Mouse (Mus musculus) heart, embryonic 13.5 days (tissue): ENCODE results near the gene Farp1. TPM values are rescaled to one million over a fixed set of nuclear protein-coding genes. Genes with fewer than 3 reads are reported as not detected.

ENCODE experiments used
- ATAC-seq: fragments of 200-750 bp; cut with Nextera tagmentation; 2 replicates; pipeline ENCODE4 v1.8.0; 2017; ENCODE audit warnings: moderate TSS enrichment; ENCODE audit not compliant: insufficient number of reproducible peaks, low FRiP score, low TSS enrichment; ENCODE audit errors: extremely low read depth
- H3K27ac ChIP-seq: fragments of 300-500 bp; sonication (generic); replicated peaks from 2 replicates; pipeline ENCODE4 v1.5.1; 2015; ENCODE audit warnings: moderate library complexity, mild to moderate bottlenecking, inconsistent platforms
- H3K27me3 ChIP-seq: fragments of 300-500 bp; sonication (generic); replicated peaks from 2 replicates; pipeline ENCODE4 v1.6.1; 2015; ENCODE audit warnings: mild to moderate bottlenecking, inconsistent platforms
- H3K36me3 ChIP-seq: fragments of 300-500 bp; sonication (generic); 2 replicates; pipeline ENCODE4 v1.6.1; 2015; ENCODE audit warnings: mild to moderate bottlenecking, inconsistent platforms
- H3K4me1 ChIP-seq: fragments of 300-500 bp; sonication (generic); 2 replicates; pipeline ENCODE4 v1.6.1; 2015; ENCODE audit warnings: inconsistent platforms
- H3K4me2 ChIP-seq: fragments of 300-500 bp; sonication (generic); 2 replicates; pipeline ENCODE4 v1.6.1; 2015; ENCODE audit warnings: inconsistent platforms, mild to moderate bottlenecking, moderate library complexity
- H3K4me3 ChIP-seq: fragments of 300-500 bp; sonication (generic); 2 replicates; pipeline ENCODE4 v1.5.1; 2015; ENCODE audit warnings: moderate library complexity, mild to moderate bottlenecking, inconsistent platforms
- H3K9ac ChIP-seq: fragments of 300-500 bp; sonication (generic); 2 replicates; pipeline ENCODE4 v1.6.1; 2015; ENCODE audit warnings: inconsistent platforms, mild to moderate bottlenecking, moderate library complexity
- H3K9me3 ChIP-seq: fragments of 300-500 bp; sonication (generic); 2 replicates; pipeline ENCODE4 v1.6.1; 2016; ENCODE audit warnings: inconsistent platforms
- WGBS: fragments of 180-500 bp; shearing (Covaris S2); methylation state at CpG from one replicate; pipeline ENCODE4 v1.1.7; 2015; ENCODE audit warnings: mixed read lengths; 5-methylcytosine and 5-hydroxymethylcytosine counted together
- polyA plus RNA-seq: library from polyadenylated mRNA; unstranded; fragments of >200 nt; fragmentation: Nextera tagmentation; extraction: Ambion mirVana; gene quantifications from 2 replicates; pipeline ENCODE4 v1.2.1, GENCODE M21; 2015

The Farp1 gene
- 15.3 and 17.6 TPM in 2 replicates for polyA plus RNA-seq

DNA sequence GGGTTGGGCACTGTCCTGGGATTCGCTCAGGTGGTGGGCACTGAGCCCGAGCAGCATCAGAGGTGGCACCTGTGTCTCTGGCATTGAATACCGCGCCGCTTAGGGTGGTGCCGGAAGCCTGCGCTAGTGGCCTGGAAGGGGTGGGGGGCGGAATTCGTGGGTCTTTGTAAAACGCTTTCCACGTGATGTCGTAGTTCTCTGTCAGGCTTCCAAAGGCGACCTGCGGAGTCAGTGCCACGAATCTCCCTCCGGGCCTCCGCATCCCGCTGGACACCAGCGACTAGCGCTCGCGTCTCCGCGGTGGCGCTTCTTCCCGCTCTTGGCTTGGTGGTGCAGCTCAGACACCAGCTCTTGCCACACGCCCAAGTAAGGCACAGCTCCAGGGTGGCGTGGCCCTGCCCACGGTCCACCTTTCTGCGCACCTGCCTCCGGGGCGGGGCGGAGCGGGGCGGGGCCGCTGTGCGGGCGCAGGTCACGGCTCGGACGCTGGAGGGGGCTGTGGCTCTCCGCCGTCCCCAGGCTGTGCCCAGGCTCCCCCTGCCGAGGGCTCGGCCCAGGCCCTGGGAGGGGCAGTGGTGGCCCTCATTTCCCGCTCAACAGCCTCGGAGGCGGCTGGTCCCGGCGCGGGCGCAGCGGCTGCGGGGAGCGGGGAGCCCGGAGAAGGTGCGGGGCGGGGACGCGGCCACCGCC, at the start of gene Farp1:
Gene Farp1 (plus strand): TSS at position 228 of the 690 bp plus-strand sequence.
- Histone ChIP-seq H3K9ac (peak within 1 kb of the TSS; percentile 99), H3K9me3 (peaks cover 6% of the 10 kb centered on the region; the same call in 1 of the 2 replicates), H3K27me3 (no peaks in the 10 kb centered on the region), H3K27ac (peak within 1 kb of the TSS; percentile 86), H3K4me1 (peaks cover 46% of the 10 kb centered on the region), H3K4me3 (peak within 1 kb of the TSS; percentile 91), H3K4me2 (peak within 1 kb of the TSS; percentile 97), H3K36me3 (no peaks in the 10 kb centered on the region)
- WGBS, result 2% methylated on average over 56 of the region's 61 CpGs
- ATAC-seq, result peak; percentile 87

DNA sequence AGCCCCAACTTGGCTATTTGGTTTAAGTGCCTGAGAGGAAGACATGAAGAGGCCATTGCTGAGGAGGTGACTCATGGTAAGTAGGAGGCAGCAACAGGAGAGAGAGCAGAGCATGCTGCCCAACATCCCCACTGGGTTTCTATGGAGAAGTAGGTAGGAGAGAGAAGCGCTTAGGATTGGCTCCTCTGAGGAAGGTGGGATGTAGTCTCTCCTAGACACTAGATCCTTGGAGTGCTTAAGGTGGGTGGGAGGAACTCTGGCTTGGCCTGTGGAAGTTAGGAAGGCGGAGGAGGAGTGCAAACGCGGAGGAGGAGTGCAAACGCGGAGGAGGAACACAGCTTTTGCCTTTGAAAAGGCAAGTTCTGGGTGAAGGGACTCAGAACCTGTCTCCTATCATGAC, 45.9 kb upstream of the Farp1 start:
- no peak overlapping the region for H3K4me3 ChIP-seq
- no peak for ATAC-seq
- no peaks in the 10 kb centered on the region for H3K36me3 ChIP-seq
- no peaks in the 10 kb centered on the region for H3K27me3 ChIP-seq
- H3K4me2 ChIP-seq, result no peak overlapping the region
- 0 out of 2 replicates have a peak, but pooled peaks cover 3% of the 10 kb centered on the region for H3K9me3 ChIP-seq
- H3K4me1 ChIP-seq, result no peaks in the 10 kb centered on the region
- H3K27ac ChIP-seq, result no peak overlapping the region
- H3K9ac ChIP-seq, result no peak overlapping the region
- 59% methylated on average over 6 of the region's 6 CpGs for WGBS

DNA sequence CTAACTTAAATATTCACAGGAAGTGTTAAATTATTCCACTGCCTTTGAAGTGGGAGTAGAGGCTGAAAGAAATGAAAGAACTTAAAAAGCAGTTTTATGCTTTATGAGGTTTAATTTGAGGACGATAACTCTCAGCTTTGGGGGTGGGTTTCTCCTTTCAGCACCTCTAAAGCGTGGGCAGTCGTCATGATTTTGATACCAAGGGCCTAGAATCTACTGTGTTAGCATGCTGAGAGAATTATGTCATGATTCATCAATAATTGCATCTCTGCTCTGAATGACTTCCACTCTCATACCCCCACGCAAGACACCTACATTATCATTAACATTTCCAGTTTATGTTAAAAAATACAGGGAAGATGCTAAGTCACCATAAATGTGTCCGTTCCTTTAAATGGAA, 37.3 kb upstream of the Farp1 start:
- no peaks in the 10 kb centered on the region for H3K27me3 ChIP-seq
- H3K9ac ChIP-seq, result no peak overlapping the region
- no peak overlapping the region for H3K27ac ChIP-seq
- H3K9me3 ChIP-seq, result no peaks in the 10 kb centered on the region
- WGBS, result 73% methylated on average over 5 of the region's 5 CpGs
- no peak overlapping the region for H3K4me3 ChIP-seq
- H3K4me2 ChIP-seq, result no peak overlapping the region
- ATAC-seq, result no peak
- H3K36me3 ChIP-seq, result no peaks in the 10 kb centered on the region
- H3K4me1 ChIP-seq, result no peaks in the 10 kb centered on the region

DNA sequence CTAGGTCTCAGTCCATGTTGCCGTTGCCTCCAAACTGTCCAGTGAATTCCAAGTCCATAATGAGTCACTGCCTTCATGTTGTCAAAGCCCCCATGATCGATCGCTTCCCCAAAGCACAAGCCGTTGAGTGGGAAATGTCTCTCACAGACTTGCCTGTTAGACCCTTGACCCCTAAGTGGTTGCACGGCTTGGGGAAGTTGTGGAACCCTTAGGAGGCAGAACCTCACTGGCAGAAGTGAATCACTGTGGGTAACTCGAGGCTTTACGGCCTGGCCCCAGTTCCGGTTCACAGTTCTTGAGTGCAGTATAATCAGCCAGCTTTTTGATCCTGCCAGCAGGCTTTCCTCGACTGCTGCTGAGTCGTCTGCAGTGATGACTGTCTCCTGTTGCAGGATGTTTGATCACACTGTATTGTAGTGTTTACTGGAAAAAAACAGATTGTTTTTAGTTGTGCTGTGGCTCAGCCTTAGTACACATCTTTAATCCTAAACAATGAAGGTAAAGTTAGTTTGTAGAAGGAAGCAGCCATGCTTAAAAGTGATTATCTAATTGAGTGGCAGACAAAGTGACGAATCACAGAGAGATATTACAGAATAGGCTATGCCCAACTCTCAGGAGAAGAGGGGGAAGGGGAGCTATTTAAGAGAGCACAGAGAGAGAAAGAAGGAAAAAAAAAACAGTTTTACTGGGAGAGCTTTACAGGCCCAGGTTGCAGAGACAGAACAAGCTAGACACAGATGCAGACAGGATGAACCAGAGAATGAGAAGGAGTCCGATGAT, 34.2 kb upstream of the Farp1 start:
- Histone ChIP-seq H3K4me2 (no peak overlapping the region), H3K9me3 (no peaks in the 10 kb centered on the region), H3K27me3 (no peaks in the 10 kb centered on the region), H3K4me1 (no peaks in the 10 kb centered on the region), H3K4me3 (no peak overlapping the region), H3K36me3 (no peaks in the 10 kb centered on the region), H3K27ac (no peak overlapping the region), H3K9ac (no peak overlapping the region)
- 43% methylated on average over 12 of the region's 12 CpGs for WGBS
- no peak for ATAC-seq

DNA sequence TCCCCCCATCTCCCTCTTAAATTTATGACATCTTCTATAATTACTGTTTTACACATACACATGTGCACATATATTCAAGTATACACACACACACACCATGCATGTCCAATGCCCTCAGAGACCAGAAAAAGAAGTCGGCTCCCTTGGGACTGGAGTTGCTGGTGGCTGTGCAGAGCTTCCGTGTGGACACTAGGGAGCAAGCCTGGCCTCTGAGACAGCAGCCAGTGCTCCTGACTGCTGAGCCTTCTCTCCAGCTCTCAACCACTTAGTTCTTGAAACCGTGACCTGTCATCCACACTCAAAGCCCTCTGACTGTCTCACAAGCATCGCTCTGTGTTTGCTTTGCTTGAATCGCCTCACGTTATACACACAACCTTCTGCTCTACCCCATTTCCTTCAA, 29.4 kb upstream of the Farp1 start:
- H3K27ac ChIP-seq, result no peak overlapping the region
- 76% methylated on average over 6 of the region's 6 CpGs for WGBS
- no peak overlapping the region for H3K4me3 ChIP-seq
- no peaks in the 10 kb centered on the region for H3K27me3 ChIP-seq
- no peak overlapping the region for H3K4me2 ChIP-seq
- H3K9ac ChIP-seq, result no peak overlapping the region
- ATAC-seq, result no peak
- H3K9me3 ChIP-seq, result no peaks in the 10 kb centered on the region
- H3K36me3 ChIP-seq, result no peaks in the 10 kb centered on the region
- H3K4me1 ChIP-seq, result no peaks in the 10 kb centered on the region

DNA sequence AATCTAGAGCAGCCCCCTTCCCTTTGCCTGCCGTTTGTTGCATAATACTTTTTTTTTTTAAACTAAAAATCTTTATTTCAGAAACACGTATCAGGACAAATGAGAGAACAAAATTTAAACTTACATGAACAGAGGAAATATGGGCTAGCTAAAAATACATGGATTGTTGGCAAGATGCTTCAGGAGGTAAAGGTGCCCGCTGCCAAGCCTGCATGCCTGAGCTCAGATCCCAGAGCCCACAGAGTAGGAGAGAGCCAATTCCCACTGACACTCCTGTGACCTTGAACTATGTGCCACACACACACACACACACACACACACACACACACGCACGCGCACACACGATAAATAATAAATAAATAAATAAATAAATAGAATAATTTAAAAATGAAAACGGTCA, 29.0 kb upstream of the Farp1 start:
- no peaks in the 10 kb centered on the region for H3K36me3 ChIP-seq
- H3K9ac ChIP-seq, result no peak overlapping the region
- no peak overlapping the region for H3K4me3 ChIP-seq
- H3K9me3 ChIP-seq, result no peaks in the 10 kb centered on the region
- no peak overlapping the region for H3K27ac ChIP-seq
- H3K4me2 ChIP-seq, result no peak overlapping the region
- no peaks in the 10 kb centered on the region for H3K27me3 ChIP-seq
- no peaks in the 10 kb centered on the region for H3K4me1 ChIP-seq
- 89% methylated on average over 8 of the region's 8 CpGs for WGBS
- no peak for ATAC-seq

DNA sequence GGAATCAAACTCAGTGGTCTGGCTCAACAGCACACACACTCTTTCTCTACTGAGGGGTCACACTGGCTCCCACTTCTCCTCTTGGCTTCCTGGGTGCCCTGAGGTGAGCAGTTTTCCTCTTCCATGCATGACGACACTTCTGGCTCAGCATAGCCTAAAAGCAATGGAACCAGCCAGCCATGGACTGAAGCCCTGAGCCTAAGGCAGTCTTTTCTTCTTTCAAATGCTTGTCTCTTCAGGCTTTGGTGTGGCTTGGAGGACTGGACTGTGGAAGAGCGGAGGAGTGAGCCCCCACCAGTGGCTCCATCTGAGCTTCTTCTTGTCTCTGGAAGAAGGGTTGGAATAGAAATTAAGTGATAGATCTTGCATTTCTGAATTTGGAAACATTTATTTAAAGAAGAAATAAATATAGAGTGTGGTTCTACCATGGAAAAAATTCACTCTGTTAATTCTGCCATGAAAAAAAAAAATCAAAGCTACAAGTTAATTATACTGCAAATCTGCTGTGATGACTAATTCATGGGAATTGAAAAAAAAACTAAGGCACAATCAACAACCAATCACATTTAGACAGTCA, 19.8 kb upstream of the Farp1 start:
- Histone ChIP-seq H3K4me3 (no peak overlapping the region), H3K27me3 (no peaks in the 10 kb centered on the region), H3K9me3 (peaks cover 9% of the 10 kb centered on the region; the same call in 1 of the 2 replicates), H3K4me2 (no peak overlapping the region), H3K4me1 (no peaks in the 10 kb centered on the region), H3K9ac (no peak overlapping the region), H3K27ac (no peak overlapping the region), H3K36me3 (no peaks in the 10 kb centered on the region)
- no peak for ATAC-seq
- WGBS, result 80% methylated on average over 2 of the region's 2 CpGs

DNA sequence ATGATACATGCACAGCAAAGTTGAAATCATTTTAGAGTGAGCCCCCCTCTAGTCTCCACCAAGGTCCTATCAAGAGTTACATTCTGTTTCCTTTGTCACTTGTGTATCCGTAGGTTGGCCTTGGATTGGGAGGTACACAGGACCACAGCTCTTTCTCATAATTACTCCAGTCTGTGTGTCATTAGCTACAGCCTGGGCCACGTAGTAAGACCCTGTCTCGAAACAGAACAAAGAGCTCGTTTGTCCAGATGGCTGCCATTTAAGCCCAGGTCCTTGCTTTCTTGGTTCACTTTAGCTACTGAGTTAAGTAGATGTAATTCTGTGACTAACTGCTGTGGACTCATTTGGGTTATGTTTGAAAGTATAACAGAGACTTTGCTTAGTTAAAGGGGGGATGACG, 12.6 kb upstream of the Farp1 start:
- no peak overlapping the region for H3K4me3 ChIP-seq
- H3K36me3 ChIP-seq, result no peaks in the 10 kb centered on the region
- H3K27ac ChIP-seq, result no peak overlapping the region
- H3K4me2 ChIP-seq, result no peak overlapping the region
- H3K9ac ChIP-seq, result no peak overlapping the region
- H3K4me1 ChIP-seq, result peaks cover 12% of the 10 kb centered on the region
- H3K27me3 ChIP-seq, result no peaks in the 10 kb centered on the region
- 84% methylated on average over 5 of the region's 5 CpGs for WGBS
- ATAC-seq, result no peak
- peaks cover 5% of the 10 kb centered on the region; the same call in 1 of the 2 replicates for H3K9me3 ChIP-seq

DNA sequence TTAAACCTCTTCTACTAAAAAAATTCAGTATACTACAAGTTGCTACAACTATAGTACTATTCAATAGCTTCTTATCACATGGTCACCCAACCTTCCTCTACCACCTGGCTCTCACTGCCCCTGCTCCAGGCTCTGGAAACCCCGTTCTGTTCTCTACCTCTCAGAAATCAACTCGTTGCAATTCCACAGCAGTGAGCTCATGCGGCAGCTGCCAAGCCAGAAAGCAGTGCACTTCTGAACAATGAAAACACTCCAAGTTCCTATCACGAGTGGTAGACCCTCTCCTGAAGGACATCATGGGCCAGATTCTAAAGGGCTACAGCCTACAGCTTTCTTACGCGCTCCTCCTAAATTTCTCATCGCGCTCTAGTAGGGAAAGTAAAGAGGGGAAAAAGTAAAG, 9.6 kb upstream of the Farp1 start:
- no peaks in the 10 kb centered on the region for H3K36me3 ChIP-seq
- no peak for ATAC-seq
- H3K9me3 ChIP-seq, result 0 out of 2 replicates have a peak, but pooled peaks cover 7% of the 10 kb centered on the region
- H3K4me2 ChIP-seq, result no peak overlapping the region
- H3K4me3 ChIP-seq, result no peak overlapping the region
- H3K27ac ChIP-seq, result peak overlapping the region; percentile 43
- 53% methylated on average over 8 of the region's 8 CpGs for WGBS
- 0 out of 2 replicates have a peak overlapping the region, but pooled peaks have one; percentile 2 for H3K9ac ChIP-seq
- no peaks in the 10 kb centered on the region for H3K27me3 ChIP-seq
- H3K4me1 ChIP-seq, result peaks cover 12% of the 10 kb centered on the region

DNA sequence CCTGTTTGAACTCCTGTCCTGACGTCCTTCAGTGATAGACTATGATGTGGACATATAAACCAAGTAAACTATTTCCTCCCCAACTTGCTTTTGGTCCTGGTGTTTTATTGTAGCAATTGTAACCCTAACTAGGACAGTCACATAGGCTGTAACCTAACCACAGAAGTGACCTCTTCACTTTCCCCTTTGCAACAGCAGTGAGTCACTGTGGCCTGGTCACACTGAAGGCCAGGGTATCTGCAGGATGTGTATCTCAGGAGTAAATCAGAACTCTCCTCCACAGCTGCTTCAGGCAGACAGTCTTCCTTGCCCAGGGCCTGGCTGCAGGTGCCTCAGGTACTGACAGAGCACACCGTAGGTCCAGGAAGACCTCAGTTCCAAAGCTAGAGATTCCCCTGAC, 3.6 kb upstream of the Farp1 start:
- no peak overlapping the region for H3K27ac ChIP-seq
- H3K4me2 ChIP-seq, result no peak overlapping the region

DNA sequence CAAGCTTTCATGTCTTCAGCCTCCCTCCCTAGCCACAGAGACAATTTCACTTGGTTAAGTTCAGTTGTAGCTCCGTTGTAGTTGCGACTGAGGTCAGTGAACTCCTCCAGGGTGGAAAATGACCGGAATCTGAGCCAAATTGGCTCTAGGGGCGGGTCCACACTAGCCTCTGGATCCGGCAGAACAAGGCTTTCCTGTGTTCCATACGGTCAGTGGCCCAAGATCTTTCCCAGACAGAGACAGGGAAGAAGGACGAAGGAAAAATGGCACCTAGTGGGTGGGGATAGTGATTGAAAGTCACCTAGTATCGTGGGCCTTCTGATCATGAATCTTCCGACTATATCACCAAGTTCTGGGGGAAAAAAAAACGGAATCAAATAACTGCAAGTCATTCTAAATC, 475 bp upstream of the Farp1 start:
- H3K36me3 ChIP-seq, result no peaks in the 10 kb centered on the region
- H3K4me1 ChIP-seq, result peaks cover 42% of the 10 kb centered on the region
- peak overlapping the region; percentile 91 for H3K4me3 ChIP-seq
- 27% methylated on average over 10 of the region's 10 CpGs for WGBS
- no peak for ATAC-seq
- peaks cover 7% of the 10 kb centered on the region; the same call in 1 of the 2 replicates for H3K9me3 ChIP-seq
- no peaks in the 10 kb centered on the region for H3K27me3 ChIP-seq
- peak overlapping the region; percentile 99 for H3K9ac ChIP-seq
- peak overlapping the region; percentile 97 for H3K4me2 ChIP-seq
- no peak overlapping the region for H3K27ac ChIP-seq

More for the DNA sequence above, 3.6 kb upstream of the Farp1 start:
- WGBS, result 65% methylated on average over 2 of the region's 2 CpGs
- H3K9ac ChIP-seq, result no peak overlapping the region
- H3K36me3 ChIP-seq, result no peaks in the 10 kb centered on the region
- H3K27me3 ChIP-seq, result no peaks in the 10 kb centered on the region
- H3K4me1 ChIP-seq, result peaks cover 16% of the 10 kb centered on the region
- peaks cover 14% of the 10 kb centered on the region; the same call in 1 of the 2 replicates for H3K9me3 ChIP-seq
- H3K4me3 ChIP-seq, result no peak overlapping the region
- ATAC-seq, result no peak
